Mouse (Mus musculus): ENCODE results near the gene Myo1d. TPM values are rescaled to one million over a fixed set of nuclear protein-coding genes. Genes with fewer than 3 reads are reported as not detected.

Gene Myo1d
- polyA plus RNA-seq, 1 experiment from 2014 or later = 2.1 TPM

- Histone ChIP-seq H3K27me3 (replicated peaks; ENCODE audit: control insufficient read depth, insufficient read depth, low read length) (no peaks in the 10 kb centered on the region), H3K4me1 (ENCODE audit: control insufficient read depth, insufficient read depth, low read depth, low read length) (peaks cover 32% of the 10 kb centered on the region), H3K36me3 (ENCODE audit: control insufficient read depth, insufficient read depth, low read length) (no peaks in the 10 kb centered on the region), H3K4me2 (ENCODE audit: low read length) (no peak overlapping the region), H3K27ac (ENCODE audit: low read depth, low read length) (peak overlapping the region; percentile 96), H3K9ac (ENCODE audit: low read depth, low read length) (no peak overlapping the region), H3K9me3 (ENCODE audit: control insufficient read depth, low read length) (no peaks in the 10 kb centered on the region), H3K4me3 (ENCODE audit: low read length) (no peak overlapping the region)
- 64% methylated on average over 3 of the region's 3 CpGs for WGBS
- no peak for ATAC-seq
These were observed 274.2 kb downstream of the Myo1d start for GRCm38 (mm10) chr11:80505581-80505980.

GRCm38 (mm10) chr11:80504519-80505385 is 275.1 kb downstream of the Myo1d start:
- WGBS = 30% methylated on average over 6 of the region's 6 CpGs
- Histone ChIP-seq H3K4me1 (ENCODE audit: control insufficient read depth, insufficient read depth, low read depth, low read length) (peaks cover 33% of the 10 kb centered on the region), H3K9ac (ENCODE audit: low read depth, low read length) (peak overlapping the region; percentile 52), H3K36me3 (ENCODE audit: control insufficient read depth, insufficient read depth, low read length) (no peaks in the 10 kb centered on the region), H3K4me3 (ENCODE audit: low read length) (no peak overlapping the region), H3K27ac (ENCODE audit: low read depth, low read length) (peak overlapping the region; percentile 96), H3K9me3 (ENCODE audit: control insufficient read depth, low read length) (no peaks in the 10 kb centered on the region), H3K4me2 (ENCODE audit: low read length) (peak overlapping the region; percentile 30; the same call in 1 of the 2 replicates), H3K27me3 (replicated peaks; ENCODE audit: control insufficient read depth, insufficient read depth, low read length) (no peaks in the 10 kb centered on the region)
- ATAC-seq = peak; percentile 28

DNA sequence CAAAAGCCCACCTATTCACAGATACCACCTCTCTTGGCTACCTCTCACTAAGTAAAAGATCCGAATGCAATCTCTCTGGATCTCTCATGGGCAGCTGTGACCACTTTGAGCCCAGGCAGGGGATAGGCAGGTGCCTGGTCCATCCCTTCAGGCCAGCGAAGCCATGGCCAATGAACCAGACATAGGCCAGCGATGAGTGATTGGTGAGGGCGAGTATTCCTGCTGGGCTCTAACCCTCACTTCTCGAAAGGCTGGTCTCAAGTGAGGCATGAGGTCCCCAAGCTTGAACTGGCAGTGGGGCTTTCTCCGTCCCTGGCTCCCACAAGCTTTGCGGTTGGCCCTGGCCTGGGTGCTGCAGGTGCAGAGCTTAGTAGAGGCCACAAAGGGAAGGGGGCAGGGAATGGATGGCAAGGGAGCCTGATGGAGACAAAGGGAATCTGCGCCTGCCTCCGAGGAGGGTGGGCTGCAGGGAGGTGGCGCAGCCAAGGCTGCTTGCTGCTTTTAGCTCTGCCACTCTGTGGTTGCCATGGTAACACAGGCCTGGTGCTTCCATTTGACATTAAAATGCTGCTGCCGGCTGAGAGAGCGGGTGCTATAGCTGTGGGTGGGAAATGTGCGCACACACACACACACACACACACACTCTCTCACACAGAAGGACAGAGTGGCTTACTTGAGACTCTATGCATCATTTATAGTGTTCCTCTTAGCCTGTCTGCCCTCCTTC is 275.9 kb downstream of the Myo1d start:
- WGBS = 12% methylated on average over 13 of the region's 13 CpGs
- peak; percentile 93 for ATAC-seq
- Histone ChIP-seq H3K9me3 (ENCODE audit: control insufficient read depth, low read length) (no peaks in the 10 kb centered on the region), H3K4me1 (ENCODE audit: control insufficient read depth, insufficient read depth, low read depth, low read length) (peaks cover 36% of the 10 kb centered on the region), H3K4me3 (ENCODE audit: low read length) (no peak overlapping the region), H3K9ac (ENCODE audit: low read depth, low read length) (peak overlapping the region; percentile 39), H3K36me3 (ENCODE audit: control insufficient read depth, insufficient read depth, low read length) (no peaks in the 10 kb centered on the region), H3K27me3 (replicated peaks; ENCODE audit: control insufficient read depth, insufficient read depth, low read length) (no peaks in the 10 kb centered on the region), H3K4me2 (ENCODE audit: low read length) (peak overlapping the region; percentile 30; the same call in 1 of the 2 replicates), H3K27ac (ENCODE audit: low read depth, low read length) (peak overlapping the region; percentile 96)

DNA sequence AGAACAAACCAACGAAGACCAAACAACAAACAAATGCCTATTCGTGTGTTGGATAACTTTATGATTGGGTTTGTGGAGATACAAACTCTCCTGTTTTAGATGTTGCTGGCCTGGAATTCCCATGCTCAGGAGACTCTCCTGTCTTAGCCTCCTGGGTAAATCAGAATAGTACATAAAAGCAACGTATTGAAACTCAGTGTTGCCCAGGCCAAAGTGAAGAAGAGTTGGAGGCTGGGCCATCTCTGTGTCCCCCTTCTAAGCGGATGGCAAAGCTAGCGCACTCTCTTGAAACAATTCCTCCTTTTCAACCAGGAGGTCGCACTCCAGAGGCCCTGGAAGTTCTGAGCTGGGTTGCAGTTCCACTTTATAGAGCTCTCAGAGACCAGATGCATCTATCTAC is 276.5 kb downstream of the Myo1d start:
- Histone ChIP-seq H3K27ac (ENCODE audit: low read depth, low read length) (peak overlapping the region; percentile 96), H3K9me3 (ENCODE audit: control insufficient read depth, low read length) (no peaks in the 10 kb centered on the region), H3K9ac (ENCODE audit: low read depth, low read length) (no peak overlapping the region), H3K4me3 (ENCODE audit: low read length) (no peak overlapping the region), H3K4me1 (ENCODE audit: control insufficient read depth, insufficient read depth, low read depth, low read length) (peaks cover 37% of the 10 kb centered on the region), H3K27me3 (replicated peaks; ENCODE audit: control insufficient read depth, insufficient read depth, low read length) (no peaks in the 10 kb centered on the region), H3K4me2 (ENCODE audit: low read length) (no peak overlapping the region), H3K36me3 (ENCODE audit: control insufficient read depth, insufficient read depth, low read length) (no peaks in the 10 kb centered on the region)
- ATAC-seq = no peak
- WGBS = 65% methylated on average over 6 of the region's 6 CpGs

DNA sequence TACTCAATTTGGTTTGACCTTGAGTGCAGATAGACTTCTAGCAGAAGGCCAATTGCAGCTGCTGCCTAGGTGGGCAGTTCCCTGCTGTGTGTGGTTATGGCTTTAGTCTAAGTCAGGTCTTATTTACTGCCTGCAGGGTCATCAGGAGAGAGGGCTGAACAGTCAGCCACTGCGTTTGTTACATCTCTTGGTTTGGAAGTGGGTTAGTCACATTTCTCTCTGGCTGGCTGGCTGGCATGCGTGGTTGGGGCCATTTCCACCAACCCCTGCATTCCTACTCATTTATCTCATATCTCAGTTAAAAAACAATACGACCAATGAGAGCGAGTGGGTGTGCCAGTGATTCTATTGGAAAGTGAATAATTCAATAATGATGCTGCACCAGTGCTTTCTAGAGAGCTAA is 280.3 kb downstream of the Myo1d start:
- Histone ChIP-seq H3K9me3 (ENCODE audit: control insufficient read depth, low read length) (no peaks in the 10 kb centered on the region), H3K27ac (ENCODE audit: low read depth, low read length) (peak overlapping the region; percentile 79)

DNA sequence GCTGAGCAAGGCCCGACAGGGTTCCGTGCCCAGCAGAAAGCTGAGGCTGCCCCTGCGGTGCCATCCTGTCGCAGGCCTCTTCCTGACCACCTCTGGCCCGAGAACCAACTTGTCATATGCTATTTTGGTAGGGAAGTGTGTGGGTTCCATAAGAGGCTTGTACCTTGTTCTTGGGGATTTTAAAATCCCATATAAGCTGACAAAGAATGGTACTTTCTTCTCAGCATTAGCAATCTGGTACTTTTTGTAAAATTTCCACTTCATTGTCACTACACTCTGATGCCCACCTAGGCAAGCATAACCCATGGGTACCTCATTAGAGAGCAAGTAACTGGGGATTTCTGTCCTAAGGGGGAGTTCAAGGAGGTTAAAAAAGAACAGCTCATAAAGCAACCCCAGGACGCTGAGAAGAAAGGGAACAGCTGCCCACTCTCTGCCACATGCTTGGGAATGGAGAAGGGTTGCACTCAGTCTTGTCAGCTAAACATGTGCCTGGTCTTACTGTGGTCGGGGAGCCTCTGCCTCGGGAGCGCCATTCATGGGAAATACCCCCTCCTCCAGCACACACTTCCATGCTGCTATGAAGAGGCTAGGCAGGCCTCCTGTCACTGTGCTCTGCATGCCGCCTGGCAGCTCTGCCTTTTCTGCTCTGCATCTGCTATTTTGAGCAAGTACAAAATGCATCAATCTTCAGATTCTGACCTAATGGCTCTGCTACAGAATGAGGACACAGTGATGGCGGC is 281.3 kb downstream of the Myo1d start:
- no peaks in the 10 kb centered on the region for H3K9me3 ChIP-seq (ENCODE audit: control insufficient read depth, low read length)
- H3K36me3 ChIP-seq (ENCODE audit: control insufficient read depth, insufficient read depth, low read length) = no peaks in the 10 kb centered on the region
- H3K27ac ChIP-seq (ENCODE audit: low read depth, low read length) = peak overlapping the region; percentile 79
- peaks cover 17% of the 10 kb centered on the region for H3K4me1 ChIP-seq (ENCODE audit: control insufficient read depth, insufficient read depth, low read depth, low read length)
- peak; percentile 38 for ATAC-seq
- no peak overlapping the region for H3K4me3 ChIP-seq (ENCODE audit: low read length)
- peak overlapping the region; percentile 53; the same call in 1 of the 2 replicates for H3K9ac ChIP-seq (ENCODE audit: low read depth, low read length)
- 31% methylated on average over 11 of the region's 11 CpGs for WGBS
- no peaks in the 10 kb centered on the region for H3K27me3 ChIP-seq (replicated peaks; ENCODE audit: control insufficient read depth, insufficient read depth, low read length)
- no peak overlapping the region for H3K4me2 ChIP-seq (ENCODE audit: low read length)

More for the DNA sequence above, 280.3 kb downstream of the Myo1d start:
- no peak overlapping the region for H3K9ac ChIP-seq (ENCODE audit: low read depth, low read length)
- H3K27me3 ChIP-seq (replicated peaks; ENCODE audit: control insufficient read depth, insufficient read depth, low read length) = no peaks in the 10 kb centered on the region
- no peak overlapping the region for H3K4me2 ChIP-seq (ENCODE audit: low read length)
- peaks cover 26% of the 10 kb centered on the region for H3K4me1 ChIP-seq (ENCODE audit: control insufficient read depth, insufficient read depth, low read depth, low read length)
- no peaks in the 10 kb centered on the region for H3K36me3 ChIP-seq (ENCODE audit: control insufficient read depth, insufficient read depth, low read length)
- ATAC-seq = no peak
- no peak overlapping the region for H3K4me3 ChIP-seq (ENCODE audit: low read length)
- 60% methylated on average over 4 of the region's 4 CpGs for WGBS

GRCm38 (mm10) chr11:80497225-80497919 is 282.5 kb downstream of the Myo1d start:
- WGBS = 82% methylated on average over 10 of the region's 10 CpGs
- Histone ChIP-seq H3K4me3 (ENCODE audit: low read length) (no peak overlapping the region), H3K27me3 (replicated peaks; ENCODE audit: control insufficient read depth, insufficient read depth, low read length) (no peaks in the 10 kb centered on the region), H3K36me3 (ENCODE audit: control insufficient read depth, insufficient read depth, low read length) (no peaks in the 10 kb centered on the region), H3K27ac (ENCODE audit: low read depth, low read length) (no peak overlapping the region), H3K4me2 (ENCODE audit: low read length) (no peak overlapping the region), H3K9me3 (ENCODE audit: control insufficient read depth, low read length) (no peaks in the 10 kb centered on the region), H3K4me1 (ENCODE audit: control insufficient read depth, insufficient read depth, low read depth, low read length) (peaks cover 14% of the 10 kb centered on the region), H3K9ac (ENCODE audit: low read depth, low read length) (no peak overlapping the region; the same call in 1 of the 2 replicates)
- no peak for ATAC-seq

GRCm38 (mm10) chr11:80496640-80497039 is 283.2 kb downstream of the Myo1d start:
- Histone ChIP-seq H3K9me3 (ENCODE audit: control insufficient read depth, low read length) (no peaks in the 10 kb centered on the region), H3K4me1 (ENCODE audit: control insufficient read depth, insufficient read depth, low read depth, low read length) (peaks cover 14% of the 10 kb centered on the region), H3K9ac (ENCODE audit: low read depth, low read length) (no peak overlapping the region), H3K27me3 (replicated peaks; ENCODE audit: control insufficient read depth, insufficient read depth, low read length) (no peaks in the 10 kb centered on the region), H3K4me3 (ENCODE audit: low read length) (no peak overlapping the region), H3K27ac (ENCODE audit: low read depth, low read length) (no peak overlapping the region), H3K4me2 (ENCODE audit: low read length) (no peak overlapping the region), H3K36me3 (ENCODE audit: control insufficient read depth, insufficient read depth, low read length) (no peaks in the 10 kb centered on the region)
- no peak for ATAC-seq
- 88% methylated on average over 1 of the region's 1 CpGs for WGBS

All from hindbrain, embryonic 16.5 days (tissue).